Mouse (Mus musculus) heart, embryonic 16.5 days (tissue): Measurements from ENCODE around the gene Afm. TPM values are rescaled to one million over a fixed set of nuclear protein-coding genes. Genes with fewer than 3 reads are reported as not detected.
A peak's percentile ranks its signal among the peaks of the same experiment; 100 is the strongest.

ENCODE experiments used
- ATAC-seq: fragments of 200-750 bp; cut with Nextera tagmentation; replicated peaks from 2 replicates; pipeline ENCODE4 v1.8.0; 2017; ENCODE audit warnings: moderate number of reproducible peaks; ENCODE audit not compliant: insufficient read depth, low FRiP score; ENCODE audit errors: extremely low read depth
- H3K27ac ChIP-seq: fragments of 300-500 bp; sonication (generic); 2 replicates; pipeline ENCODE4 v1.5.1; 2014; ENCODE audit warnings: mild to moderate bottlenecking, low read length, control low read depth, moderate library complexity
- H3K27me3 ChIP-seq: fragments of 300-500 bp; sonication (generic); 2 replicates; pipeline ENCODE4 v1.6.1; 2014; ENCODE audit warnings: low read length, mixed read lengths; ENCODE audit not compliant: control insufficient read depth, insufficient read depth
- H3K36me3 ChIP-seq: fragments of 300-500 bp; sonication (generic); 2 replicates; pipeline ENCODE4 v1.6.1; 2014; ENCODE audit not compliant: control insufficient read depth, insufficient read depth
- H3K4me1 ChIP-seq: fragments of 300-500 bp; sonication (generic); 2 replicates; pipeline ENCODE4 v1.6.1; 2014; ENCODE audit warnings: low read length, mixed read lengths; ENCODE audit not compliant: control insufficient read depth, insufficient read depth
- H3K4me2 ChIP-seq: fragments of 300-500 bp; sonication (generic); 2 replicates; pipeline ENCODE4 v1.6.1; 2014; ENCODE audit warnings: low read depth, mild to moderate bottlenecking, control low read depth, low read length
- H3K4me3 ChIP-seq: fragments of 300-500 bp; sonication (generic); 2 replicates; pipeline ENCODE4 v1.5.1; 2014; ENCODE audit warnings: mild to moderate bottlenecking, control low read depth, low read length
- H3K9ac ChIP-seq: fragments of 300-500 bp; sonication (generic); 2 replicates; pipeline ENCODE4 v1.6.1; 2014; ENCODE audit warnings: low read length, control low read depth
- H3K9me3 ChIP-seq: fragments of 300-500 bp; sonication (generic); replicated peaks from 2 replicates; pipeline ENCODE4 v1.6.1; 2016; ENCODE audit warnings: low read length; ENCODE audit not compliant: control insufficient read depth
- WGBS: fragments of 180-500 bp; shearing (Covaris S2); extraction: QIAGEN DNeasy Blood & Tissue Kit; methylation state at CpG from one replicate; pipeline ENCODE4 v1.1.7; 2014; 5-methylcytosine and 5-hydroxymethylcytosine counted together
- polyA plus RNA-seq: library from polyadenylated mRNA; unstranded; fragments of >200 nt; fragmentation: Nextera tagmentation; extraction: Ambion mirVana; gene quantifications from 2 replicates; pipeline ENCODE4 v1.2.1, GENCODE M21; 2015

The Afm gene
- polyA plus RNA-seq, 1 experiment from 2014 or later = 0.09 TPM

- no peaks in the 10 kb centered on the region for H3K4me1 ChIP-seq
- H3K4me3 ChIP-seq = no peak within 1 kb of the TSS
- H3K9me3 ChIP-seq = no peaks in the 10 kb centered on the region
- 76% methylated on average over 7 of the region's 7 CpGs for WGBS
- no peaks in the 10 kb centered on the region for H3K27me3 ChIP-seq
- no peak within 1 kb of the TSS for H3K27ac ChIP-seq
- no peak within 1 kb of the TSS for H3K9ac ChIP-seq
- no peak for ATAC-seq
- H3K4me2 ChIP-seq = no peak within 1 kb of the TSS
- no peaks in the 10 kb centered on the region for H3K36me3 ChIP-seq
Measured at GRCm38 (mm10) chr5:90490518-90490917, 28.2 kb upstream of the Afm start, which contains the start of gene Afp. Afp (plus strand) TSS chr5:90490737.

- Histone ChIP-seq H3K9me3 (no peaks in the 10 kb centered on the region), H3K4me3 (peak overlapping the region; percentile 5), H3K27me3 (no peaks in the 10 kb centered on the region), H3K4me2 (peak overlapping the region; percentile 42), H3K4me1 (no peaks in the 10 kb centered on the region), H3K27ac (no peak overlapping the region), H3K36me3 (no peaks in the 10 kb centered on the region), H3K9ac (no peak overlapping the region)
- ATAC-seq = no peak
- WGBS = 75% methylated on average over 9 of the region's 9 CpGs
Measured at GRCm38 (mm10) chr5:90492440-90492839, 26.3 kb upstream of the Afm start.

GRCm38 (mm10) chr5:90494308-90494707, 24.4 kb upstream of the Afm start:
- Histone ChIP-seq H3K27ac (no peak overlapping the region), H3K4me2 (no peak overlapping the region), H3K36me3 (no peaks in the 10 kb centered on the region), H3K4me3 (no peak overlapping the region), H3K9me3 (no peaks in the 10 kb centered on the region), H3K27me3 (no peaks in the 10 kb centered on the region), H3K9ac (no peak overlapping the region), H3K4me1 (no peaks in the 10 kb centered on the region)
- ATAC-seq = no peak
- 86% methylated on average over 4 of the region's 4 CpGs for WGBS

- Histone ChIP-seq H3K4me1 (no peaks in the 10 kb centered on the region), H3K9me3 (no peaks in the 10 kb centered on the region), H3K27me3 (no peaks in the 10 kb centered on the region), H3K4me2 (no peak overlapping the region), H3K4me3 (no peak overlapping the region), H3K9ac (no peak overlapping the region), H3K36me3 (no peaks in the 10 kb centered on the region), H3K27ac (no peak overlapping the region)
- 77% methylated on average over 7 of the region's 7 CpGs for WGBS
- ATAC-seq = no peak
Measured at GRCm38 (mm10) chr5:90499509-90499908, 19.2 kb upstream of the Afm start.

GRCm38 (mm10) chr5:90500714-90501113, 18.0 kb upstream of the Afm start:
- H3K9ac ChIP-seq = no peak overlapping the region
- no peak overlapping the region for H3K4me3 ChIP-seq
- no peaks in the 10 kb centered on the region for H3K36me3 ChIP-seq
- WGBS = 4% methylated on average over 6 of the region's 6 CpGs
- no peaks in the 10 kb centered on the region for H3K27me3 ChIP-seq
- no peaks in the 10 kb centered on the region for H3K4me1 ChIP-seq
- H3K4me2 ChIP-seq = no peak overlapping the region
- no peaks in the 10 kb centered on the region for H3K9me3 ChIP-seq
- H3K27ac ChIP-seq = no peak overlapping the region
- no peak for ATAC-seq

- Histone ChIP-seq H3K27me3 (no peaks in the 10 kb centered on the region), H3K4me2 (no peak overlapping the region), H3K4me1 (no peaks in the 10 kb centered on the region), H3K9me3 (no peaks in the 10 kb centered on the region), H3K36me3 (no peaks in the 10 kb centered on the region), H3K9ac (no peak overlapping the region), H3K4me3 (no peak overlapping the region), H3K27ac (no peak overlapping the region)
- WGBS = 78% methylated on average over 5 of the region's 5 CpGs
- no peak for ATAC-seq
Measured at GRCm38 (mm10) chr5:90501752-90502151, 17.0 kb upstream of the Afm start.

- 62% methylated on average over 11 of the region's 11 CpGs for WGBS
Measured at GRCm38 (mm10) chr5:90504742-90505141, 14.0 kb upstream of the Afm start.

GRCm38 (mm10) chr5:90506507-90506906, 12.2 kb upstream of the Afm start:
- ATAC-seq = no peak
- Histone ChIP-seq H3K4me2 (no peak overlapping the region), H3K27ac (no peak overlapping the region), H3K4me3 (no peak overlapping the region), H3K9ac (no peak overlapping the region), H3K36me3 (no peaks in the 10 kb centered on the region), H3K27me3 (no peaks in the 10 kb centered on the region), H3K4me1 (no peaks in the 10 kb centered on the region), H3K9me3 (no peaks in the 10 kb centered on the region)
- 56% methylated on average over 2 of the region's 2 CpGs for WGBS

More at GRCm38 (mm10) chr5:90504742-90505141, 14.0 kb upstream of the Afm start:
- H3K4me3 ChIP-seq = no peak overlapping the region
- no peaks in the 10 kb centered on the region for H3K4me1 ChIP-seq
- H3K4me2 ChIP-seq = no peak overlapping the region
- H3K36me3 ChIP-seq = no peaks in the 10 kb centered on the region
- H3K27me3 ChIP-seq = no peaks in the 10 kb centered on the region
- H3K27ac ChIP-seq = no peak overlapping the region
- no peak for ATAC-seq
- H3K9ac ChIP-seq = no peak overlapping the region
- no peaks in the 10 kb centered on the region for H3K9me3 ChIP-seq

GRCm38 (mm10) chr5:90507411-90507949, 11.3 kb upstream of the Afm start:
- Histone ChIP-seq H3K4me1 (no peaks in the 10 kb centered on the region), H3K9me3 (no peaks in the 10 kb centered on the region), H3K27ac (no peak overlapping the region), H3K27me3 (no peaks in the 10 kb centered on the region), H3K36me3 (no peaks in the 10 kb centered on the region), H3K9ac (no peak overlapping the region), H3K4me3 (no peak overlapping the region), H3K4me2 (no peak overlapping the region)
- ATAC-seq = no peak
- WGBS = 59% methylated on average over 13 of the region's 13 CpGs
